Mouse (Mus musculus): ENCODE results near the gene Dusp5. TPM values are rescaled to one million over a fixed set of nuclear protein-coding genes. Genes with fewer than 3 reads are reported as not detected.
A peak's percentile ranks its signal among the peaks of the same experiment; 100 is the strongest.

Gene Dusp5
- polyA plus RNA-seq, 1 experiment from 2014 or later: 2.2 TPM

GRCm38 (mm10) chr19:53533810-53534601 lies 5.1 kb downstream of the Dusp5 start:
- peaks cover 8% of the 10 kb centered on the region; the same call in 1 of the 2 replicates for H3K4me1 ChIP-seq (ENCODE audit: control insufficient read depth, insufficient read depth, low read length)
- no peaks in the 10 kb centered on the region for H3K36me3 ChIP-seq (ENCODE audit: control insufficient read depth, insufficient read depth, low read length)
- H3K27ac ChIP-seq (replicated peaks; ENCODE audit: low read depth, low read length): no peak overlapping the region
- no peak for DNase-seq (ENCODE audit: low spot score)
- H3K9ac ChIP-seq (ENCODE audit: low read depth, low read length): no peak overlapping the region
- no peak overlapping the region for H3K4me2 ChIP-seq (ENCODE audit: low read depth, low read length)
- no peaks in the 10 kb centered on the region for H3K9me3 ChIP-seq (ENCODE audit: control insufficient read depth, low read length)
- peaks cover 19% of the 10 kb centered on the region for H3K27me3 ChIP-seq (replicated peaks; ENCODE audit: control insufficient read depth, insufficient read depth, low read length)
- 91% methylated on average over 15 of the region's 15 CpGs for WGBS
- no peak for ATAC-seq (ENCODE audit: low read depth)
- H3K4me3 ChIP-seq (ENCODE audit: low read depth, low read length): no peak overlapping the region

- ATAC-seq (ENCODE audit: low read depth) (no peak), DNase-seq (ENCODE audit: low spot score) (peak; percentile 39)
- Histone ChIP-seq H3K4me3 (ENCODE audit: low read depth, low read length) (no peak overlapping the region), H3K4me2 (ENCODE audit: low read depth, low read length) (no peak overlapping the region), H3K36me3 (ENCODE audit: control insufficient read depth, insufficient read depth, low read length) (no peaks in the 10 kb centered on the region), H3K9ac (ENCODE audit: low read depth, low read length) (no peak overlapping the region), H3K27me3 (replicated peaks; ENCODE audit: control insufficient read depth, insufficient read depth, low read length) (peaks cover 13% of the 10 kb centered on the region), H3K27ac (replicated peaks; ENCODE audit: low read depth, low read length) (no peak overlapping the region), H3K4me1 (ENCODE audit: control insufficient read depth, insufficient read depth, low read length) (peaks cover 4% of the 10 kb centered on the region; the same call in 1 of the 2 replicates), H3K9me3 (ENCODE audit: control insufficient read depth, low read length) (no peaks in the 10 kb centered on the region)
- WGBS: 46% methylated on average over 7 of the region's 7 CpGs
Observed at GRCm38 (mm10) chr19:53534757-53535410, 6.0 kb downstream of the Dusp5 start.

- no peak overlapping the region for H3K4me3 ChIP-seq (ENCODE audit: low read depth, low read length)
- peaks cover 7% of the 10 kb centered on the region for H3K27me3 ChIP-seq (replicated peaks; ENCODE audit: control insufficient read depth, insufficient read depth, low read length)
- H3K27ac ChIP-seq (replicated peaks; ENCODE audit: low read depth, low read length): no peak overlapping the region
- no peaks in the 10 kb centered on the region for H3K9me3 ChIP-seq (ENCODE audit: control insufficient read depth, low read length)
- ATAC-seq (ENCODE audit: low read depth): no peak
- H3K9ac ChIP-seq (ENCODE audit: low read depth, low read length): no peak overlapping the region
- no peaks in the 10 kb centered on the region for H3K36me3 ChIP-seq (ENCODE audit: control insufficient read depth, insufficient read depth, low read length)
- H3K4me1 ChIP-seq (ENCODE audit: control insufficient read depth, insufficient read depth, low read length): no peaks in the 10 kb centered on the region
- WGBS: 77% methylated on average over 6 of the region's 6 CpGs
- H3K4me2 ChIP-seq (ENCODE audit: low read depth, low read length): no peak overlapping the region
- no peak for DNase-seq (ENCODE audit: low spot score)
Observed at GRCm38 (mm10) chr19:53535421-53535820, 6.5 kb downstream of the Dusp5 start.

GRCm38 (mm10) chr19:53536251-53536650 lies 7.3 kb downstream of the Dusp5 start:
- H3K36me3 ChIP-seq (ENCODE audit: control insufficient read depth, insufficient read depth, low read length): no peaks in the 10 kb centered on the region; the same call in 1 of the 2 replicates
- no peak overlapping the region for H3K4me3 ChIP-seq (ENCODE audit: low read depth, low read length)
- H3K9me3 ChIP-seq (ENCODE audit: control insufficient read depth, low read length): no peaks in the 10 kb centered on the region
- DNase-seq (ENCODE audit: low spot score) (no peak), ATAC-seq (ENCODE audit: low read depth) (no peak)
- no peak overlapping the region for H3K4me2 ChIP-seq (ENCODE audit: low read depth, low read length)
- H3K27ac ChIP-seq (replicated peaks; ENCODE audit: low read depth, low read length): no peak overlapping the region
- H3K4me1 ChIP-seq (ENCODE audit: control insufficient read depth, insufficient read depth, low read length): no peaks in the 10 kb centered on the region
- no peaks in the 10 kb centered on the region for H3K27me3 ChIP-seq (replicated peaks; ENCODE audit: control insufficient read depth, insufficient read depth, low read length)
- WGBS: 86% methylated on average over 6 of the region's 6 CpGs
- H3K9ac ChIP-seq (ENCODE audit: low read depth, low read length): no peak overlapping the region

- Histone ChIP-seq H3K4me3 (ENCODE audit: low read depth, low read length) (no peak overlapping the region), H3K27ac (replicated peaks; ENCODE audit: low read depth, low read length) (no peak overlapping the region), H3K27me3 (replicated peaks; ENCODE audit: control insufficient read depth, insufficient read depth, low read length) (no peaks in the 10 kb centered on the region), H3K36me3 (ENCODE audit: control insufficient read depth, insufficient read depth, low read length) (no peaks in the 10 kb centered on the region; the same call in 1 of the 2 replicates), H3K9me3 (ENCODE audit: control insufficient read depth, low read length) (no peaks in the 10 kb centered on the region), H3K4me1 (ENCODE audit: control insufficient read depth, insufficient read depth, low read length) (no peaks in the 10 kb centered on the region), H3K9ac (ENCODE audit: low read depth, low read length) (no peak overlapping the region), H3K4me2 (ENCODE audit: low read depth, low read length) (no peak overlapping the region)
- ATAC-seq (ENCODE audit: low read depth) (no peak), DNase-seq (ENCODE audit: low spot score) (no peak)
- 79% methylated on average over 17 of the region's 17 CpGs for WGBS
Observed at GRCm38 (mm10) chr19:53536731-53537666, 8.1 kb downstream of the Dusp5 start.

GRCm38 (mm10) chr19:53538024-53538423 lies 9.1 kb downstream of the Dusp5 start:
- no peaks in the 10 kb centered on the region for H3K4me1 ChIP-seq (ENCODE audit: control insufficient read depth, insufficient read depth, low read length)
- H3K9ac ChIP-seq (ENCODE audit: low read depth, low read length): no peak overlapping the region
- H3K4me2 ChIP-seq (ENCODE audit: low read depth, low read length): no peak overlapping the region
- no peak overlapping the region for H3K27ac ChIP-seq (replicated peaks; ENCODE audit: low read depth, low read length)
- DNase-seq (ENCODE audit: low spot score) (no peak), ATAC-seq (ENCODE audit: low read depth) (no peak)
- H3K9me3 ChIP-seq (ENCODE audit: control insufficient read depth, low read length): no peaks in the 10 kb centered on the region
- no peaks in the 10 kb centered on the region; the same call in 1 of the 2 replicates for H3K36me3 ChIP-seq (ENCODE audit: control insufficient read depth, insufficient read depth, low read length)
- H3K27me3 ChIP-seq (replicated peaks; ENCODE audit: control insufficient read depth, insufficient read depth, low read length): no peaks in the 10 kb centered on the region
- WGBS: 85% methylated on average over 11 of the region's 11 CpGs
- H3K4me3 ChIP-seq (ENCODE audit: low read depth, low read length): no peak overlapping the region

GRCm38 (mm10) chr19:53538796-53539195 lies 9.9 kb downstream of the Dusp5 start:
- 60% methylated on average over 5 of the region's 5 CpGs for WGBS
- ATAC-seq (ENCODE audit: low read depth) (no peak), DNase-seq (ENCODE audit: low spot score) (no peak)
- no peak overlapping the region for H3K4me2 ChIP-seq (ENCODE audit: low read depth, low read length)
- no peak overlapping the region for H3K27ac ChIP-seq (replicated peaks; ENCODE audit: low read depth, low read length)
- no peaks in the 10 kb centered on the region; the same call in 1 of the 2 replicates for H3K36me3 ChIP-seq (ENCODE audit: control insufficient read depth, insufficient read depth, low read length)
- no peaks in the 10 kb centered on the region for H3K27me3 ChIP-seq (replicated peaks; ENCODE audit: control insufficient read depth, insufficient read depth, low read length)
- no peaks in the 10 kb centered on the region for H3K9me3 ChIP-seq (ENCODE audit: control insufficient read depth, low read length)
- H3K9ac ChIP-seq (ENCODE audit: low read depth, low read length): no peak overlapping the region
- H3K4me3 ChIP-seq (ENCODE audit: low read depth, low read length): no peak overlapping the region
- no peaks in the 10 kb centered on the region for H3K4me1 ChIP-seq (ENCODE audit: control insufficient read depth, insufficient read depth, low read length)

- H3K4me3 ChIP-seq (ENCODE audit: low read depth, low read length): no peak overlapping the region
- no peak for DNase-seq (ENCODE audit: low spot score)
- ATAC-seq (ENCODE audit: low read depth): no peak
- WGBS: 57% methylated on average over 3 of the region's 3 CpGs
- H3K27me3 ChIP-seq (replicated peaks; ENCODE audit: control insufficient read depth, insufficient read depth, low read length): no peaks in the 10 kb centered on the region
- H3K4me1 ChIP-seq (ENCODE audit: control insufficient read depth, insufficient read depth, low read length): no peaks in the 10 kb centered on the region
- H3K9ac ChIP-seq (ENCODE audit: low read depth, low read length): no peak overlapping the region
- no peak overlapping the region for H3K4me2 ChIP-seq (ENCODE audit: low read depth, low read length)
- H3K9me3 ChIP-seq (ENCODE audit: control insufficient read depth, low read length): no peaks in the 10 kb centered on the region
- H3K36me3 ChIP-seq (ENCODE audit: control insufficient read depth, insufficient read depth, low read length): no peaks in the 10 kb centered on the region; the same call in 1 of the 2 replicates
- H3K27ac ChIP-seq (replicated peaks; ENCODE audit: low read depth, low read length): no peak overlapping the region
Observed at GRCm38 (mm10) chr19:53539296-53539695, 10.4 kb downstream of the Dusp5 start.
